Mouse (Mus musculus): Measurements from ENCODE around the gene Lcor. TPM values are rescaled to one million over a fixed set of nuclear protein-coding genes. Genes with fewer than 3 reads are reported as not detected.

Lcor gene
- total RNA-seq, 1 experiment from 2014 or later = 38.4 TPM

DNA sequence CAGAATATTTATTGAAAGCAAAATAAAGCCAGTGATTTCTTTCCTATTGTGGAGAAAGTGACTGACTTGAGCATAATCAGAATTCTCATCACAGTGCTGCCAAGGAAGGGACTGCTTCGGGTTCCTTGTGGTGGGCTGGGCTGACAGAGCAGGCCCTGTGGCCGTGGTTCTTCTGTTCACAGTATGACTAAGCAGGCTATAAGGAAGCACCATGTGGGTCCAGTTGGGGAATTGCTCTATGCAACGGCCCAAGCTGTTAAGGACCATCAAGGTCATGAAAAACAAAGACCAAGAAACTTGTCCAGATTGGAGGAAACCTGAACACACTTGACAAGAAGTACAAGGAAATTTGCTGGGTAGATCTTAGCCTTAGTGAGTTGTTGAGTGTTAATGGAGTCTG lies 16.0 kb upstream of the Lcor start:
- ATAC-seq (replicated peaks; ENCODE audit: insufficient number of reproducible peaks, low FRiP score, low TSS enrichment, poor library complexity, severe bottlenecking) = no peak

DNA sequence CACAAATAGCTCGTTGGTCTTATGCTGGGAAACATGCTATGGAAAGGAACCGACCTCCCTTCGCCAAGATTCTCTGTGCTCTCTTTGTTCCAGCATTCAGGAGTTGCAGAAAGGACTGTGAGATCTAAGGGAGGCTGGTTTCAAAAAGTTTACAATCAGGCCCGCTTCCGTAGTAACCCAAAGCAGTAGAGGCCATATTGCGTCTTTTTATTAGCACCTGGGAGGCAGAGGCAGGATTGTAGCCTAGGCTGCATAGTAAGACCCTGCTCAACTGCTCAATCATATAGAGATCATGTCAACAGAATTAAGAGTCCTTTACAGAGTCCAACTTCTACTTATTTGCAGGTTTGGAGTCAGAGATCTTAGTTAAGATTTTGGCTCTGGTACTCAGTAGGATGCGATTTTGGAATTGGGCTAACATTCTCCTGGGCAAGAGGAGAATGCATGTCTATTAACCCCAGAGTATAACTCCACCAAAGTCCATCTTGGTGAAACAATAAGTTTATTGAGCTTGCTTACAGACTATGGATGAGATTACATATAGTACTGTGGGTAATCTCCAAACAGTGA lies 8.8 kb upstream of the Lcor start:
- ATAC-seq (replicated peaks; ENCODE audit: insufficient number of reproducible peaks, low FRiP score, low TSS enrichment, poor library complexity, severe bottlenecking) = no peak

DNA sequence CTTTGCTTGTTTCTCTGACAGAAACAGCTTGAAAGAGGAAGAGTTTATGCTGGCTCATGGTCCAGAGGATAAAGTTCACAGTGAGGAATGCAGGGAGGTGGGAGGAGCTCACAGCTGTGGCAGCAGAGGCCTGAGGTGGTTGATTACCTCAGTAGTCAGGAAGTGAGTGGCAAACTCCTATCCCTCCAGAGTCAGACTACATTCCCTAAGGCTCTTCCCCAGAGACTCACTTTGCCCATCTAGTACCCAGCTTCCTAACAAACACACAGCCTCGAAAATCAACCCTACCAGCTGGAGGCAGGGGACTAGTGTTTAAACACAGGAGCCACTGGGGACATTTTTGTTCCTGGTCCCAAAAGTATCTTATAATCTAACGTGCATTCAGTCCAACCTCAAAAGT lies 7.5 kb upstream of the Lcor start:
- peak; percentile 84 for ATAC-seq (replicated peaks; ENCODE audit: insufficient number of reproducible peaks, low FRiP score, low TSS enrichment, poor library complexity, severe bottlenecking)

DNA sequence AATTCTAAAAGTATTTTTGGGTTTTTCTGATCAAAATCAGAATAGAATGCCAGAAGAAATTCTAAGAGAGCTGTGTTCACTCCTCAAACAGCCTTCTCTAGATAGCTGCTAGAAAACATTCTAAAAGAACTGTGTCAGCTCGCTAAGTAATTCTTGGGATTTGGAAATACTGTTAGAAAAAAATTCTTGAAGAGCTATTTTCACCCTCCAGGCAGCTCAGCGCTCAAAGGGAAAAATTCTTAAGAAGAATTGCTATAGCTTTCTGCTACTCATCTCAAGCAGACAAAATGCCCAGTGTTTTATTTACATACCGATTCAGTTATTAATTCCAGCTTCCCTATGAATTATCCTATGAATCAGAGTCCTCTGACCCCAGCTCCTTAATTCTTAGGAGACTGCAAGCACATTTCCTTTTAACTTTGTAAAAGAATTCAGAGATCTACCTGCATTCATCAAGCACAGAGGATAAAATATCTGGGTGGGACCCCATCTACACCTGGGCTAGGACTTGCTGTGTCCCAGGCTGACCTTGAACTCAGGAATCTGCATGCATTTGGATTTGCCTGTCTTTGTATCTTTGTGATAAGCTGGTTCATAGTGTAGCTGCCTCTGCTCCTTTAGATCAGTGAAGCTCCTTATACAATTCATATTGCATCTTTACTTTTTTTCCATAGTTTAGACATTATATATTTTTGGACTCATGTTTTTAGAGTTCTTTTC lies 5.7 kb upstream of the Lcor start:
- ATAC-seq (replicated peaks; ENCODE audit: insufficient number of reproducible peaks, low FRiP score, low TSS enrichment, poor library complexity, severe bottlenecking) = no peak

DNA sequence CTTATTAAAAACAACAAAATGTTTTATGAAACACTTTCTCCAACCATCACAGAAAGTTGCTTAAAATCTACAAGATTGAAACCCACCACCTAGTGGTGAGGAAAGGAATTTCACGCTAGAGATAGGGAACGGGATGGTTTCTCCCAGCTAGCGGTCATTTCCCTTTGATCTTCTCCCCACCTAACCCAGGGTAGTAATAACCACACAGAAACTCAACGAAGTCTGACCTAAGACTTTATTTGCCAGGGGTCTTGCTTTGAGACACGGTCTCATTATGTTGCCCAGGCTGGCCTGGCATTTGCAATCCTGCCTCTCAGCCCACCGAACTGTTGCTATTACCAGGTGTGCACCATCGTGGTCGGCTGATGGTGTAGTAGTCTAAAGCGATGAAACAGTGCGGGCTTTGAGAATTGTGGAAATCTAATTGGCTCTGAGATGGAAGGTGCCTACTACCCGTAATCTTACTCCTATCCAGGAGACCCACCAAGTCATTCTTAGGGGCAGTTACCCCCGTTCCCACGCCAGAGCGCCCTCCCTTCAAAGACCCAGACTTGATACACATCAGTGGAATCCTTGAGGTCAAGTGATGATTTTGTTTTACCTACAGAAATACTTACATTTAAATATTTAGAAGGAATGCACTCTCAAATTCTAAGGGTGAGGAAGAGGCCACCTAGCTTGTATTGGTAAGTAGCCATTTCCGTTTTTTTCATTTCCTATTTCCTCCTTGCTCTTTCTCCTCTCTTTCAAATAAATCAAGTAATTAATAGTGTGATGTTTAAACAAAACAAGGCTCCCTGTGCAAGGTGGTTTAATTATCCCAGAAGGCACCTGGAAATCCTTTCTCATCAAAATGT lies 1.2 kb upstream of the Lcor start:
- peak; percentile 9; the same call in 1 of the 2 replicates for ATAC-seq (replicated peaks; ENCODE audit: insufficient number of reproducible peaks, low FRiP score, low TSS enrichment, poor library complexity, severe bottlenecking)

DNA sequence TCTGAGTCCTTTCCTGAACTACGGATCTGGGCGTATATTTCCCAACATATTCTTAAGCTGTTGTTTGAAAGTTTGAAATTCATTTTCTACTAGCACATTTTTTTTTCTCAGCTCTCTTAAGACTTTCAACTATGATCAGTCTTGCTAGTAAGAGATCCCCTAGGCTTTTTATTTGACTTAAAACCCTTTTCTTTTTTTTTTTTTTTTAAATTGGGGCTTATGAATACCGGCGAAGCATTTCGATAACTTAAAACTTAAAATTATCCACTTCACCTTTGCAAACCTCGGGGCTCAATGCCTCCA lies 599 bp upstream of the Lcor start:
- ATAC-seq (replicated peaks; ENCODE audit: insufficient number of reproducible peaks, low FRiP score, low TSS enrichment, poor library complexity, severe bottlenecking) = no peak

DNA sequence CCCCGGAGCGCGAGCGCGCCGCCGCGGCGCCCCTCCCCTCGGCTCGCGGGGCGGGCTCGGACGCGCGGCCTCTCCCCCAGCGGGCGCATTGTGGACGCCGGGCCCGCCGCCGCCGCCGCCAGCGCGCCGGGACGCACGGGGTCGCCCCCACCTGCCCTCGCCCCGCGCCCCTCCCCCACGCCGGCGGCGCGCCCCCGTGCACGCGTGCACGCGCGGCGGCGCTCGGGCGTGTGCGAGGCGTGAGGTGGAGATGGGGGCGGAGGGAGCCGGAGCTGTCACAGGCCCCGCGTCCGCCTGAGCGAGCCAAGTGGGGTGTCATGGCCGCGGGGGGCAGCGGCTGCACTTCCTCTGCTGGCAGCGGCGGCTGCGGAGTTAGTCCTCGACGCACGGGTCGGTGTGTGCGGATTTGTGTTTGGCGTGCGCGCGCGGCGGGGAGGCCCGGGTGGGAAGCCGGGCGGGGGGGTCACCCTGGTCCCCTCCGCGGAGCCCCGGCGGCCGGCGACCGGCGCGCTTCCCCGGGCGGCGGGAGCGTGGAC lies 540 bp downstream of the Lcor start:
- peak; percentile 70 for ATAC-seq (replicated peaks; ENCODE audit: insufficient number of reproducible peaks, low FRiP score, low TSS enrichment, poor library complexity, severe bottlenecking)

DNA sequence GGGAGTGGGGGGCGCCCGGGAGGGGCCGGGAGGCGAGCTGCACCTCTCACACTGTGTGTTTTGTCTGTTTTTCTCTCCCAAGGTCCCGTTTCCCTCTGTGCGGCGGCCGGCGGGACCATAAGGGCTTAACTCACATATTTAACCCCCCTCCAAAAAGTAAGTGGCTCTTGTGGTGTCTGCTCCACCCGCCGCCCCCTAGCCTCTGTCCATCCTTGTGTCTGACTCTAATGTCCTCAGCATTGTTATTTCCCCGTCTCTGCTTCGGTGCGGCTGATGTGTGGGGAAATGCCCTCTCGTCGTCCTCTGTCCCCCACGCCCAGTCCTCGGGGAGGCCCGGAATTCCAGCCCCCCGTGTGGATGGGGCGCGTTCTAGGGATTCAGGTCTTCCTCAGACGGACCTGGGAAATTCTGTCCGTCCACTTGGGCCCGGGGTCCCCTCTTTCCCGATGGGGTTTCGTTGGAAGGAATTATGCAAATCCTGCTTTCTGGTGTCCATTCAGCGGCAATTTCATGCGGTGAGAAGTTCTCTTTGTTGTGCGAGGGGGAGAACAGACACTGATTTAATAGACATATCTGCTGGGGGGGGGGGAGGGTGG lies 1.1 kb downstream of the Lcor start:
- ATAC-seq (replicated peaks; ENCODE audit: insufficient number of reproducible peaks, low FRiP score, low TSS enrichment, poor library complexity, severe bottlenecking) = no peak

DNA sequence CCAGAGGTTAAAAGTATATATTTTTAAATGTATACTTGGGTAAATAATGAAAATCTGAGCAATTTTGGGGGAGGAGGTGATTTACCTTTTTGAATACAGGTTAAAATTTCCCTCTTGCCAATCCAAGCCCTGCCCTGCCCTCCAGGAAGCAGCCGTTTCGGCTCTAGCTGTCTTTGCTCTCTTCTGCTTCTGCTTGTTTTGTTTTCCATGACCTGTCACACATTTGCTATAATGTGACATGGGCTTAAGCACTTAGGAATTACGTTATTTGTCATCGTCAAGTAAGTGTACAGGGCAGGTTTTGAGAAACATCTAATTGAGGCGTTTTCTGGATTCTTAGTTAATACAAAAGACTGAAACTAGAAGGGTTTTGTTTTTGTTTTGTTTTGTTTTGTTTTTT lies 1.9 kb downstream of the Lcor start:
- ATAC-seq (replicated peaks; ENCODE audit: insufficient number of reproducible peaks, low FRiP score, low TSS enrichment, poor library complexity, severe bottlenecking) = no peak

DNA sequence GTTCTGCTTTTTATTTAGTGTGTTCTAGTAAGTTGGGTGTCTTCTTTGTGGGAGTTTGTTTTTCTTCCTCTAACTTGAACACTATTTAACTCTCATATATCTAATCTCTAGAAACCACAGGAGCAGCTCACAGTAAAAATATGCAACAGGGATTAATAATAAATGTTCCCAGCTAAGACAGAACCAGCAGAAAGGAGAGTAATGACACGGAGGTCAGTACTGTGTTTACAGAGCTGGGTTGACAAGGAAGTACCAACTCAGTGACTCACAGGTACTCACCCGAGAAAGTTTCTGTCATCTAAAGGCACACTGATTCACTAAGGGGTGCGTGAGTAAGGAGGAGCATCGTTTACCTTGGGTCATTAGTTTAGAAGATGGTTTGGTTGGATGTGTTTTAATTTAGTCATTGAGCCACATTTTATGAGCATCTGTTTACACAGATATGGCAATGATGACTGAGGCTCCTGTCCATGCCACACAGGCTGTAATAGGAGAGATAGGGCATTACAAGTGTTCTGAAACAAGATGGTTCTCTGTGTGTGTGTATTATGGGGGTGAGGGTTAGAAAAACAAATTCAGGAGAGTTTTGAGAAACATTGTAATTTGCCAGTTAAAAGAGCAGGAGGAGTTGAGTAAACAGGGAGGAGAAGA lies 13.1 kb downstream of the Lcor start:
- 0 out of 2 replicates have a peak, but pooled peaks have one; percentile 50 for ATAC-seq (replicated peaks; ENCODE audit: insufficient number of reproducible peaks, low FRiP score, low TSS enrichment, poor library complexity, severe bottlenecking)

DNA sequence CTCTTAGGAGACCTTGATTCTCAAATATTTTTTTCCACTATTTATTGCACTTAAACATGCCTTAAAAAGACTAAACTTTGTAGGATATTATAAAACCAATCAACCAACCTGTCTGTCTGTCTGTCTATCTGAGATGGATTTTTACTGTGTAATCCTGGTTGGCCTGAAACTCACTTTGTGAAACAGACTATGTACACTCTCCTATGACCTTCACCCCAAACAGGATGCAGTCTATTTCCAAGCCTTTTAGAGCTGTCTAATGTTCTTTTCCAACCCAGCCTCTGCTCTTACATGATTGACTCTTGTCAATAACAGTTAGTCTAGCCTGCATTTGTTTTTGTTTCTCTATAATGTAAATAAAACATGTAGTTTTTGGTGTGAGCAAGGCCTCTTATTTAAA lies 13.6 kb downstream of the Lcor start:
- no peak for ATAC-seq (replicated peaks; ENCODE audit: insufficient number of reproducible peaks, low FRiP score, low TSS enrichment, poor library complexity, severe bottlenecking)

DNA sequence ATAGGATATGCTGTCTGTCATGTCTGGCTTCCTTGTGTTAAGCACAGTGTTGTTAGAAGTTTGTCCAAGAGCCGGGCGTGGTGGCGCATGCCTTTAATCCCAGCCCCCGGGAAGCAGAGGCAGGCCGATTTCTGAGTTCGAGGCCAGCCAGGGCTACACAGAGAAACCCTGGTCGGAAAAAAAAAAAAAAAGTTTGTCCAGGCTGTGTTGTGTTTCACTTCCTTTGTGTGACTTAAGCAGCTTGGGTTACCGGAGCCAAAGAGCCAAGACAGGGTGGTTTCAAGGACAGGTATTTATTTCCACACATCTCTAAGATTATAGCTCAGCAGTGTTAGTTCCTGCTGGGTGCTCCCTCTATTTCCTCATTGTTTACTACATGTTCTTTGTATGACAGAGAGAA lies 25.4 kb downstream of the Lcor start:
- ATAC-seq (replicated peaks; ENCODE audit: insufficient number of reproducible peaks, low FRiP score, low TSS enrichment, poor library complexity, severe bottlenecking) = no peak

DNA sequence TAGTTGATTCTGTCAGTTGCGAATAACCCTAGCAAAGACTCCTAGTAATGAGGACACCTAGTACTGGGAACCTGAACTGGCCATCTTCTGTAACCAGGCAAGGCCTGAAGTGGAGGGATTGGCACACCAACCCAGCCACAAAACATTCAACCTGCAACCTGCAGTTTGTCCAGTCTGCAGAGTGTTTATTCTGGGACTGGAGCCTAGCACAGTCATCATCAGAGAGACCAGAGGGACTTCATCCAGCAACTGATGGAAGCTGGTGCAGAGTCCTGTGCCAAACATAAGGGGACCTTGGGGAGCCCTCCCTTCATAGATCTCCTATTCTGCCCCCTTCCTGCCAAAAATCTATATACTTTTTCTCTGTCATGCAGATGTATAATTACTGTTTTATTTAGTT lies 32.4 kb downstream of the Lcor start:
- ATAC-seq (replicated peaks; ENCODE audit: insufficient number of reproducible peaks, low FRiP score, low TSS enrichment, poor library complexity, severe bottlenecking) = no peak

DNA sequence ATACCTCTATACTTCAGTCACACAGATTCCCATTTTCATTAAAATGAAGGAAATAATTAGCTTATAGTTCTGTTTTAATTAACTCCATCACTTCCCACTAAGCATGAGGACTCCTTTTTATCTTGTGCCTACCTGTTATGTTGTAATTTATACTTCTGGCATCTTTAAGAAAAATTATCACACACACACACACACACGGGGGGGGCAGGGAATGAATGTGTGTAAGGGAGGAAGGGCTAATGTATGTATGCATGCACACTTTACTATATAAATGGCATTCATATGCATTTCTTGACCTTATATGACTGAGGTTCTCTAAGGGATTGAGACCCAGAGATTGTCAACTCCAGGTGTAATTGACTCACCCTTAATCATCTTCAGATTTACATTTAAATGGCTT lies 33.1 kb downstream of the Lcor start:
- no peak for ATAC-seq (replicated peaks; ENCODE audit: insufficient number of reproducible peaks, low FRiP score, low TSS enrichment, poor library complexity, severe bottlenecking)

DNA sequence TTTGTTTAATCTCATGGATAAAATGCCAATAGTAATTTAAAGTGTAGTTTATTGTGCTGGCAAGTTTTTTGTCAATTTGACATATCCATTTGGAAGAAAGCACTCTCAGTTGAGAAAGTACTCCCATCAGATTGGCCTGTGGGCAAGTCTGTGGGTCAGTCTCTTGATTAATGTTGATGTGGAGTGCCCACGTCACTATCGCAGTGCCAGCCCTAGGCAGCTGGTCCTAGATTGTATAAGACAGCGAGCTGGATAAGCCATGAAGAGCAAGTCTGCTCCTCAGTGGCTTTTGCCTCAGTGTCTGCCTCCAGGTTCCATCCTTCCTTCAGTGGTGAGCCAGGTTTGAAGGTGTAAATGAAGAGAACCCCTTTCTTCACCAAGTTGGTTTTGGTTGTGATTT lies 34.6 kb downstream of the Lcor start:
- ATAC-seq (replicated peaks; ENCODE audit: insufficient number of reproducible peaks, low FRiP score, low TSS enrichment, poor library complexity, severe bottlenecking) = no peak

DNA sequence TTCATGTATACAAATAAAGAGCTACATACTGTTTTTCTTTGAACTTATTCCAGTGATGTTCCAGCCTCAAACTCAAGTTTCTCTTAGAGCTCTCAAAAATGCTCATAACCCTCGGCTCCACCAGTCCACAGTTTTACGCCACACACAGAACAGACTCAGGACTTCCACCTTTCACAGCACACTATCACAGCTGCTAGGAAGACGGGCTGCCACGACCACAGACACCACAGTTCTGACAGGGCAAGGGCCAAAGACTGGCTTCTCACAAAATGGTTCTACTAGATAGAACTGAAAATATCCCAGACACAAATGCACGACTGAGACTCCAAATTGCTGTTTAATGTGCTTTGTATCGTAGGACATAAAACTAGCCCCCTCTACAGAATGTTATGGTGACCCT lies 36.7 kb downstream of the Lcor start:
- no peak for ATAC-seq (replicated peaks; ENCODE audit: insufficient number of reproducible peaks, low FRiP score, low TSS enrichment, poor library complexity, severe bottlenecking)

DNA sequence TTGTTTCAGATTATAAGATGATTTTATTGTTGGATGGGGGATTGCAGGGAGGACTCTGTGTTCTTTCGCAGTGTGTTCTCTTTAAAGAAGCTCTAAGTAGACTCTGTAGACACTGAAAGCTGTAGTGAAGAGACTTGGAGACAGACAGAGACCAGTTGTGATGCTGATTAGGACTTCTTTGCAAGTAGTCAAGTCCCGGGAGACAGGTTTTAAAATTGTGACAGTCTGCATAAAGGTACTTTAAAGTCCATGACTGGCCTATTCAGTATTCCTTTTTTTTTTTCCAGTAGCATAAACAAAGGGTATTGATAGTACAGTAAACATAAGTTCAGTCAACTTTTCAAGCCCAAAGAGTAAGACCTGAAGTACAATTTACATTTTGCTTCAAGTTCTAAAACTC lies 39.8 kb downstream of the Lcor start:
- ATAC-seq (replicated peaks; ENCODE audit: insufficient number of reproducible peaks, low FRiP score, low TSS enrichment, poor library complexity, severe bottlenecking) = no peak

DNA sequence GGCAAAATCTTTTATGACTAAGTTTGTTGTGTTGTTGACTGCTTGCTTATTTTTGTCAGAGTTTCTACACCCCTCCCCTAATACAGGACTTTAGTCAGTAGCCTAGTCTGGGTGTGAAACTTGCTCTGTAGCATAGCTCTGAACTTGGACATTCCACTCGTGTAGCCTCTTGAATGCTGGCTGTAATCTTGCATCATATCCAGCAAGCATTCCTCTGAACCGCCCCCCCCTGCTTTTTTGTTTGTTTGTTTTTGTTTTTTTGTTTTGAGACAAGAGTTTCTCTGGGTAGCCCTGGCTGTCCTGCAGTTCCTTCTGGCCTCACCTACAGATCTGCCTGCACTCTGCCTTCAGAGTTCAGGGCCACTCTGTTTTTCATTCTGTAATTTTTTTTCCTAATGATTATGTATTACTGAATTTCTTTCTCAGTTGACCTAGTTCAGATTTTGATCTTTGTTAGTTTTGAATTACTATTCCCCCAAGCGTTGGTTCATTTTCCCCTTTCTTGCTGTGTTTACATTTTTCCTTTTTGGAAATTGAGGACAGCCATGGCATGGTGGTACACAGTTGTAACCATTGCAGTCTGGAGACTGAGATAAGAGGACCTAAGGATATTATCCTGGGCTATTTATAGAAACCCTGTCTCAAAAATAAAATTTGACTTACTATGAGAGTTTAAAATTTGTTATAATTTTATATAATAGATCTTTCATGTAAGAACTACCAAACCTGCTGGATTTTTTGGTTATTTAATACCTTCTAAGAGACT lies 41.5 kb downstream of the Lcor start:
- no peak for ATAC-seq (replicated peaks; ENCODE audit: insufficient number of reproducible peaks, low FRiP score, low TSS enrichment, poor library complexity, severe bottlenecking)
